Mouse (Mus musculus) E14TG2a.4 (cell line): ENCODE data around the gene Hmgn2.

ENCODE experiments used
- CTCF ChIP-seq: conservative IDR thresholded peaks from 2 replicates; pipeline ENCODE4 v1.5.1; 2014; ENCODE audit warnings: low read length
- NANOG ChIP-seq: IDR thresholded peaks from 2 replicates; pipeline ENCODE4 v1.6.1; 2014; ENCODE audit warnings: borderline replicate concordance, low read length, mixed read lengths
- POU5F1 ChIP-seq: IDR thresholded peaks from 2 replicates; pipeline ENCODE4 v1.6.1; 2014; ENCODE audit warnings: low read length, borderline replicate concordance

DNA sequence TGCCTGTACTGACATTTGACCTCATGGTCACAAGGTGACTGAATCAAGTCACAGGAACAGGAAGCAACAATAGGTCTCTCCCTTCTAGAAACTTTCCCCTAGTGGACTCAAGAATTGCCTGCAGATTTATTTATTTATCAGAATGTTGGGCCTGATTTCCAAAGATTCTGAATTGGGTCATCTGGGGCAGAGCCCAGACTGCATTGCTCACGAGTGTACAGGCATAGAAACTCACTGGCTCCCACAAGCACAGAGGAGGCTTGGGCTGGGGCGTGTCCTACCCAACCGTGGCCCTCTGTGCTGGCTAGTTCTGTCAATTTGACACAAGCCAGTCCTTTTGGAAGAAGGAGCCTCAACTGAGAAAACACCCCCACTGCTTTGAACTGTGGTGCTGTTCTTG lies 26.9 kb downstream of the Hmgn2 start:
- TF ChIP-seq CTCF (no peak), POU5F1 (no peak), NANOG (no peak)
